Mouse (Mus musculus): ENCODE data around the gene Npas2.

DNA sequence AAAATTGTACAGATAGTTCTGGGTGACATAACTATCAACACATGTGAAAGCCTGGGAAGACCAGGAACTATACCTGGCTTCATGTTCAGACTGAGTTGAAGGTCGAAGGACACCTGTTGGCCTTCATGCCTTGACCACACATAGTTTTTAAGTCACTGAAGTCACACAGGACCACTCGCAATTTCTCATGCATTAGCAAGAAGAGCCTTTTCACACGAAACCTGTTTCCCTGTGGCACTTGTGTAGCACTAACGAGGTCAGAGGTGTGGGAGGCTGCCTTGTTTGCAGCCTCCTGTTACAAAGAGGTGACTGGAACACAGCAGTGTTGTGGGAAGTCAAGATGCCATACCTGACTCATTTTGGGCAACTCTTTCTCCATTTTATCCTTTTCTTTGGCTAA is 179.8 kb downstream of the Npas2 start:
- TF ChIP-seq CTCF (IDR thresholded peaks at IDR 0.05; ENCODE audit: control insufficient read depth, insufficient read depth, insufficient replicate concordance, low read depth, low read length) (no peak), POLR2A (IDR thresholded peaks at IDR 0.05; ENCODE audit: control insufficient read depth, low read depth, low read length) (no peak)
